Mouse (Mus musculus) brain, embryonic 14.5 days (tissue): Measurements from ENCODE around the gene Pcyt1a. TPM values are rescaled to one million over a fixed set of nuclear protein-coding genes. Genes with fewer than 3 reads are reported as not detected.
"Not testable (repeated sequence)": the region's sequence is repeated elsewhere in the genome, so short reads cannot be mapped to it uniquely, and the experiment has no call there.

Source experiments
- DNase-seq: peaks from one replicate; pipeline ENCODE4 v3.0.0-alpha.2; 2011; ENCODE audit warnings: low read depth
- CTCF ChIP-seq: fragments of 200-500 bp; IDR thresholded peaks from 2 replicates; pipeline ENCODE4 v1.5.1; 2012; ENCODE audit warnings: inconsistent platforms, mild to moderate bottlenecking, moderate library complexity, borderline replicate concordance; ENCODE audit not compliant: insufficient read depth, insufficient read length; ENCODE audit errors: extremely low read depth
- POLR2A ChIP-seq: fragments of 200-500 bp; IDR thresholded peaks from 2 replicates; pipeline ENCODE4 v1.6.1; 2012; ENCODE audit warnings: mild to moderate bottlenecking, inconsistent platforms, borderline replicate concordance; ENCODE audit not compliant: poor library complexity, insufficient read depth, insufficient read length, severe bottlenecking; ENCODE audit errors: extremely low read depth
- polyA plus RNA-seq: library from polyadenylated mRNA; depleted of rRNA; stranded (reverse); fragments of >200 nt; gene quantifications from 2 replicates; pipeline ENCODE4 v1.2.3, GENCODE M21; 2012

Pcyt1a gene
- polyA plus RNA-seq, 1 experiment: 37.2 TPM

DNA sequence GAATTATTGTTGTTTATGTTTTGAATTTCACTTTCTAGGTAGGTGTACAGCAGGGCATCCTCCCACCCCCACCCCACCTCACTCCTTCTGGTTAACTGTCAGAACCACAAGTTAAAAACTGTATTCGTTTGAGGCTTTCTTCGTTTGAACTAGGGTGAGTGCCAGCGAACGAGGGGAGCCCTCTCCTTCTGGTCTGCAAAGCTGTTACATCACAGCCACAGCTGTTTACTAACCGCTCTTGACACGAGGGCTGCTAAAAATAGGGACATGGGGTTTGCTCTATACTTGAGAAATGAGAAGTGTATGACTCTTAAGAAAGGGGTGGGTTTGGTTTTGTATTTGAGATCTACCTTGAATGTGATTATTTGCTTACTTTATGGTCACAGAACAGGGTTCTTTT, 3.3 kb downstream of the Pcyt1a start:
- no peak for DNase-seq
- TF ChIP-seq POLR2A (no peak), CTCF (no peak)

- TF ChIP-seq POLR2A (no peak), CTCF (no peak)
- DNase-seq: no peak
These were observed 4.0 kb downstream of the Pcyt1a start for GRCm38 (mm10) chr16:32434691-32435090.

GRCm38 (mm10) chr16:32436657-32437056, 5.9 kb downstream of the Pcyt1a start:
- TF ChIP-seq CTCF: no peak
- no peak for TF ChIP-seq POLR2A
- DNase-seq: no peak

DNA sequence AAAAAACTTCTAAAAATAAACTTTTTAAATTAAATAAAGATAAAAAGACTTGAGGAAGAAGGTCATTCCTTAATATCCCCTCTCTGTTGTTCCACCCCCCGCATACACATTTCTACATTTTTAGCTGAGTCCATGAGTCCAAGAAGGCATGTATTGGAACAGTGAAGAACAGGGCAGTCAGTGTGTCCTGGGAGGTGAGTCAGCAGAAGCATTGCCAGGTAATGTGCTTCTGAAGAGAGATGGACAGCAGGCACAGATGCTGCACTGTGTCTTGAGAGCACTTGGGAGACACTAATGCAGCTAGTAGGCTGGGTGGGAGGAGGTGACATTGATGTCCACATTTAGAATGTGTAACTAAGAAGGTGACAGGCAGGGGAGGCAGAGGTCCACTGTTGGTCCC, 6.5 kb downstream of the Pcyt1a start:
- TF ChIP-seq POLR2A: no peak
- no peak for TF ChIP-seq CTCF
- DNase-seq: no peak

DNA sequence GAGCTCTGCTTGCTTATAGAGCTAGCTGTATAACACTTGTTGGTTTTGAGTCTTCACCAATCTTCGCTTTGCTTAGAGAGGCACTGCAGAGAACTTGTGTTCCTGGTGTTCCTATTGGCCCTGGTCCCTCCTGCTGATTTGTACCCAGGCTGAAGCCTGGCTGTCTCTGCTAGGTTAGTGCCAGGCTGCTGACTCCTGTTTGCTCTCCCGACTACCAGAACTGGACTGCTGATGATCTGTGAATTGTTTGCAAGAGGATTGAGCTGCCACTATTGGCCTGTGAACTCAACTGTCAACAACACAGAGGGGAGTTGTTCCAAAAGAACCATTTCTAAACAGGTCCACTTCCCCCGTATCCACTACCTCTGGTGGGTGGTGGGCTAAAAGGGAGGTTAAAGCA, 10.7 kb downstream of the Pcyt1a start:
- TF ChIP-seq CTCF: no peak
- no peak for DNase-seq

DNA sequence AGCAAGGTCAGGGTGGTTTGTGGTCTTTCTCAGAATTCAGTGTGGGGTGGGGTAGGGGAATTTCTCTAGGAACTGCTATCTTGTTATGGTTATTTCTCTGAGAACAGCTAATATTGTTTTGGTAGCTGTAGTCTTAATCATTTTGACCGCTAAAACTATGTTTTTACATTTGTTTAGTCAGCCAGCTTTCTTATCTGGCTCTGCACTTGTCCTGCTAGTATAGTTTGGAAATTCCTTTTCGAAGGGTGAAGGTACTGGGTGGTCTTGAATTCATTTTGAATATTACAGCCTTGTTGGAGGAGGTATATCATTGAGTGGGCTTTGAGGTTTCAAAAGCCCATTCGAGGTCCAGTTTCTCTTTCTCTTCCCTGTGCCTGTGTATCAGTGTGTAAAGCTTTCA, 13.9 kb downstream of the Pcyt1a start:
- not testable (repeated sequence) for DNase-seq

- TF ChIP-seq POLR2A: no peak
These were observed 14.8 kb downstream of the Pcyt1a start for GRCm38 (mm10) chr16:32445558-32445957.

DNA sequence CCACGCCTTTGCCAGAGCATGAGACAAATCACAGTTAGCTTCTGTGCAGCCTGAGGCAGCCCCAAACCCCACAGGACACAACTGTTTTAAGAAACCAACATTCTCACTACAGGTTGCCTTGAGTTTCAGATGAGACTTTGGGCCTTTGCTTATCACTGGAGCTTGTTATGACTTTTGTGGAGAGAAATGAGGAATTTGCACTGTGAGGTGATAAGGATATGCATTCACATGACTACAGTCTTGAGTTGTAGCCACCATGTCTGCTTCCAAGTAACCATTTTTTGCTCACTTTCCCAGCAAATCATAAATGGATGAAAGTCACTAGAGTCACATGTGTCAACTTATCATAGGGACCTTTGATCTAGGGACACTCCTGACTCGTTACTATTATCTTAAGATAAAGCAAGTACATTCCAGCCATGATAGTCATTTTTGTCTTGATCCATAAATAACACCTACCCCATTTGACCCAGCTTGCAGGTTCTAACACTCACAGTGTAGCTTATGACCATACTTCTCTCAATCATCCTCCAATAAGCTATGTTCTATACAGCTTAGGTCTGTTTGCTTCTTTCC, 15.9 kb downstream of the Pcyt1a start:
- TF ChIP-seq POLR2A (no peak), CTCF (no peak)
- DNase-seq: no peak

More at GRCm38 (mm10) chr16:32445558-32445957, 14.8 kb downstream of the Pcyt1a start:
- DNase-seq: no peak

DNA sequence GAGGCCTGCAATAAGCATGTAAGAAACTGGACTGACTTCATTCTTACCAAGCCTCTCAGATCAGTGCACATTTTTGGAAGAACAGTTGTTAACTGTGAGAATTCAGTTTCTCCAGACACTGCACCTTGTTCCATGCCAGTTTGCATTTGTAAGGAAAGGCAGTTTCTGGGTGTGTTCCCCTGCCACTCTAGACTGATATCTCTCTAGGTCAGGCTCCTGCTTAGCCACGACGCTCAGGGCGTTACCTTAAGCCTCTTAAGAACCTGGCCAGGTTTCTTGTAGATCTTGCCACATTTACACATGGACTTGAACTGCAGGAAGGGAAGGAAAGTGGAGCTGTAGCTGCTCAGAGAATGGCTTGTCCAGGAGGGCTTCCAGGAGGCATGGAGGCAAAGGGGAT, 18.9 kb downstream of the Pcyt1a start:
- no peak for DNase-seq
- TF ChIP-seq POLR2A: no peak
- no peak for TF ChIP-seq CTCF

GRCm38 (mm10) chr16:32450133-32450532, 19.4 kb downstream of the Pcyt1a start:
- TF ChIP-seq CTCF (no peak), POLR2A (no peak)
- no peak for DNase-seq

- DNase-seq: no peak
- TF ChIP-seq POLR2A (no peak), CTCF (no peak)
These were observed 22.4 kb downstream of the Pcyt1a start for GRCm38 (mm10) chr16:32453102-32453501.

DNA sequence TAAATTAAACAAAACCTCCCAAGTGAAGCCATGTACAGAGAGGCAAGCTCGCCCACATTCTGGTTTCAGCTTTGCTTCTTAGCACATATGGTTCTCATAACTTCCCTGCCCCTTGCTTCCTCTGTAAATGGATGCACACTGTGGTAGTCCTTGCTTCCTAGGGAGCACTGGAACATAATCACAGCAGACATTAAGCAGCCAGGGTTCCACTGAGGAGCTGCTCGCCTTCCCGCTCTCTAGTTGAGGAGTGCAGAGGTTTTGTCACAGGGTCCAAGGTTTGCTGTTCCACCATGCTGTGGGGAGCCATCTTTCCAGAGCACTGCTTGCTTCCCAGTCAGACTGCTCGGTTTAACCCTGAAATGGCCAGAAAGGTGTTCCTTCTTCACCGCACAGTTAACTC, 23.9 kb downstream of the Pcyt1a start:
- no peak for TF ChIP-seq CTCF
- TF ChIP-seq POLR2A: no peak
- no peak for DNase-seq

- no peak for TF ChIP-seq POLR2A
- TF ChIP-seq CTCF: no peak
- DNase-seq: no peak
These were observed 25.4 kb downstream of the Pcyt1a start for GRCm38 (mm10) chr16:32456086-32456485.

DNA sequence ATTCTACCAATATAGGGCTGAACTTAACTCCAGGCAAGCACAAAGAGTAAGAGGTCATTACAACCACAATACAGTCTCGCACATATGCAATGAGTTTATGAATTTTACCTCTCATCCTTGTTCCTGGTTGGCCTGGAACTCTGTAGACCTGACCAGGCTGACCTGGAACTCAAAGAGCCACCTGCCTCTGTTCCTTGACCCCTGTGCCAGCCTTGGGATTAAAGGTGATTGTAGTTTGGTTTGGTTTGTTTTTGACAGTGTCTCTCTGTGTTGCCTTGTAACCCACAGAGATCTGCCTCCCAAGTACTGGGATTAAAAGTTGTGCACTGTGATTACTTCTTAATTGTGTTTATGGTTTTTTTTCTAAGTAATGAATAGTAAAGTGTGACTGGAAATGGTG, 26.0 kb downstream of the Pcyt1a start:
- no peak for DNase-seq
- no peak for TF ChIP-seq POLR2A
- TF ChIP-seq CTCF: no peak
